Mouse (Mus musculus) forebrain, embryonic 15.5 days (tissue): Measurements from ENCODE around the gene Gstp1. TPM values are rescaled to one million over a fixed set of nuclear protein-coding genes. Genes with fewer than 3 reads are reported as not detected.

ENCODE experiments used
- ATAC-seq: fragments of 200-750 bp; cut with Nextera tagmentation; replicated peaks from 2 replicates; pipeline ENCODE4 v1.8.0; 2017; ENCODE audit warnings: mild to moderate bottlenecking, moderate TSS enrichment, moderate library complexity
- H3K27ac ChIP-seq: fragments of 300-500 bp; sonication (generic); replicated peaks from 2 replicates; pipeline ENCODE4 v1.5.1; 2015; ENCODE audit warnings: mild to moderate bottlenecking, inconsistent platforms
- H3K27me3 ChIP-seq: fragments of 300-500 bp; sonication (generic); 2 replicates; pipeline ENCODE4 v1.6.1; 2015; ENCODE audit warnings: inconsistent platforms
- H3K36me3 ChIP-seq: fragments of 300-500 bp; sonication (generic); 2 replicates; pipeline ENCODE4 v1.6.1; 2015; ENCODE audit warnings: mild to moderate bottlenecking, inconsistent platforms
- H3K4me1 ChIP-seq: fragments of 300-500 bp; sonication (generic); 2 replicates; pipeline ENCODE4 v1.6.1; 2015; ENCODE audit warnings: inconsistent platforms
- H3K4me2 ChIP-seq: fragments of 300-500 bp; sonication (generic); replicated peaks from 2 replicates; pipeline ENCODE4 v1.6.1; 2015; ENCODE audit warnings: mild to moderate bottlenecking, inconsistent platforms
- H3K4me3 ChIP-seq: fragments of 300-500 bp; sonication (generic); 2 replicates; pipeline ENCODE4 v1.5.1; 2015; ENCODE audit warnings: mild to moderate bottlenecking, inconsistent platforms
- H3K9ac ChIP-seq: fragments of 300-500 bp; sonication (generic); replicated peaks from 2 replicates; pipeline ENCODE4 v1.6.1; 2015; ENCODE audit warnings: mild to moderate bottlenecking, inconsistent platforms
- H3K9me3 ChIP-seq: fragments of 300-500 bp; sonication (generic); 2 replicates; pipeline ENCODE4 v1.6.1; 2016; ENCODE audit warnings: inconsistent platforms
- WGBS: fragments of 180-500 bp; shearing (Covaris S2); methylation state at CpG from one replicate; pipeline ENCODE4 v1.1.7; 2015; ENCODE audit warnings: mixed read lengths; 5-methylcytosine and 5-hydroxymethylcytosine counted together
- polyA plus RNA-seq: library from polyadenylated mRNA; unstranded; fragments of >200 nt; fragmentation: Nextera tagmentation; extraction: Ambion mirVana; gene quantifications from 2 replicates; pipeline ENCODE4 v1.2.1, GENCODE M21; 2015

Gstp1 gene
- polyA plus RNA-seq, 1 experiment from 2014 or later = 426 TPM

DNA sequence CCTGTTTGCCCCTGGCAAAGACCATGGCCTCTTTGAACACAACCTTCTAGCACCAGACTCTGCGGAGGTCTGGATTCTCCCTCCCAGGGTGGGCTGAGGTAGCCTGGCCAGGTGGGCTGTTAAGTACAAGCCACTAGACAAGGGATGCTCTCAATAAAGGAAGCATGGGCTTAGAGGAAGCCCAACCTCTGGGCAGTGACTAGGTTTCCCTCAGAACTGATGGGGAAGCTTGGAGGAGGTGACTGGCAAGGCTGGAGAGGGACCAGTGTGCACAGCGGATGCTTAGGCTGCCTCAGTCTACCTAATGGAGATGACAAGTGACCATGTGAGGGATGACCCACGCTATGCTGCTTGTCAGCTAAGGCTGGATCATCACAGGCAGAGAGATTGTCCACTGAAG, 45.8 kb downstream of the Gstp1 start:
- no peak overlapping the region for H3K27ac ChIP-seq
- no peaks in the 10 kb centered on the region for H3K4me1 ChIP-seq
- H3K4me2 ChIP-seq = no peak overlapping the region
- ATAC-seq = no peak
- H3K27me3 ChIP-seq = no peaks in the 10 kb centered on the region; the same call in 1 of the 2 replicates
- H3K36me3 ChIP-seq = no peaks in the 10 kb centered on the region
- H3K4me3 ChIP-seq = no peak overlapping the region
- no peaks in the 10 kb centered on the region for H3K9me3 ChIP-seq
- H3K9ac ChIP-seq = no peak overlapping the region
- 84% methylated on average over 3 of the region's 3 CpGs for WGBS

DNA sequence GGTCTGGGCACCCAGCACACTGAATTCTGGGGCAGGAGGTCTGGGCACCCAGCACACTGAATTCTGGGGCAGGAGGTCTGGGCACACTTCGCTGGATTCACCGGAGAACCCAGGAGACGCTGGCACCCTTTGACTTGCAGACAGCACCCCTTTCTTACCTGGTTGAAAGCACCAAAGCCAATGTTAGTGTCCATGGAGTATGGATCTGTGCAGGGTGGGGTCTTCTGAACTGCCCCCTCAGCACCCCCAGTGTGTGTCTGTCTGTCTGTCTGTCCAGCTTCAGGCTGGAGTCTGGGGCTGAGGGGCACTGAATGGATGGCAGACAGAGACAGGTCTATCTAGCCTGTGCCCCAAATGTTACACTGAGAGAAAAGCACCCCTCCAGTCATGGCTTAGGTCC, 46.2 kb downstream of the Gstp1 start:
- no peak overlapping the region for H3K4me2 ChIP-seq
- WGBS = 96% methylated on average over 3 of the region's 3 CpGs
- no peak for ATAC-seq
- no peak overlapping the region for H3K4me3 ChIP-seq
- H3K27ac ChIP-seq = no peak overlapping the region
- no peaks in the 10 kb centered on the region; the same call in 1 of the 2 replicates for H3K27me3 ChIP-seq
- H3K9me3 ChIP-seq = no peaks in the 10 kb centered on the region
- H3K9ac ChIP-seq = no peak overlapping the region
- no peaks in the 10 kb centered on the region for H3K36me3 ChIP-seq
- H3K4me1 ChIP-seq = no peaks in the 10 kb centered on the region

DNA sequence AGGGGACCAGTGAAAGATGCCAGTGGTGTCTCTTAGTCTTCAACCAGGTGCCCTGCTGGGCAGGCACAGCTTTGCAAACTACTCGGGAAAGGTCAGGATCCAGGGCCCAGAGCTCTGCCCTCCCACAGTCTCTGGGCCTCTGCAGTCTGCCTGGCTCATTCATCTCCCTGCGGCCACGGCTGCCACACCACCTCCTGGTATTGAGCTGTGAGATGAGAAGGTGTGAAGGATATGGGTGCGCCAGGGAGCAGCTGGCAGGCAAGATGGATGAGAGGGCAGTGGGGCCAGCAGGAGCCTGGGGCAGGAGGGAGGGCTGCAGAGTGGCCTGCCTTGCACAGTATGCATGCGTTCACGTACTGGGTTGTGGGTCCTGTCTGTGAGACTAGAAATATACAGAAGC, 47.0 kb downstream of the Gstp1 start:
- no peak overlapping the region for H3K27ac ChIP-seq
- WGBS = 70% methylated on average over 6 of the region's 6 CpGs
- H3K9me3 ChIP-seq = no peaks in the 10 kb centered on the region
- H3K36me3 ChIP-seq = no peaks in the 10 kb centered on the region
- no peak for ATAC-seq
- H3K4me3 ChIP-seq = no peak overlapping the region
- no peaks in the 10 kb centered on the region for H3K4me1 ChIP-seq
- no peak overlapping the region for H3K9ac ChIP-seq
- H3K4me2 ChIP-seq = no peak overlapping the region
- no peaks in the 10 kb centered on the region; the same call in 1 of the 2 replicates for H3K27me3 ChIP-seq

DNA sequence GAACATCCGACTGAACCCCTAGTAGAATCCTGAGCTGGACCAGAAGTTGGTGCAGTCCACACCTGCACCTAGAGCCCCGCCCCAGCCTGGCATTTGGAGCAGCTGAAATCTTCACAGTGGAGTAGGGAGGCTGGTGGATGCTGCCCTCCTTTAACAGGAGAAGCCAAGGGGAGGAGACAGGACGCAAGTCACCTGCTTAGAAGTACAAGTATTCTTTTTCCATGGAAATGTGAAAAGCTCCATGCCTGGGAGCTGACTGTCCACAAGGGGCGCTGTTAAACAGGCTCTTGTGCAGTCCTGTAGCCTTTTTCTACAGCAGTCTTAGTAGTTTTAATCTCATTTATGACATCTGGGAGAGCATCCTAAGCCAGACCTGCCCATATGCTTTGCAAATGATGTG, 49.0 kb downstream of the Gstp1 start:
- Histone ChIP-seq H3K4me3 (no peak overlapping the region), H3K4me2 (no peak overlapping the region), H3K9me3 (no peaks in the 10 kb centered on the region), H3K36me3 (no peaks in the 10 kb centered on the region), H3K4me1 (no peaks in the 10 kb centered on the region), H3K9ac (no peak overlapping the region), H3K27ac (no peak overlapping the region), H3K27me3 (no peaks in the 10 kb centered on the region)
- no peak for ATAC-seq
- WGBS = 95% methylated on average over 4 of the region's 4 CpGs

GRCm38 (mm10) chr19:3988066-3988465, 49.7 kb downstream of the Gstp1 start:
- Histone ChIP-seq H3K9ac (no peak overlapping the region), H3K36me3 (no peaks in the 10 kb centered on the region), H3K9me3 (no peaks in the 10 kb centered on the region), H3K4me1 (no peaks in the 10 kb centered on the region), H3K4me2 (no peak overlapping the region), H3K27ac (no peak overlapping the region), H3K27me3 (no peaks in the 10 kb centered on the region), H3K4me3 (no peak overlapping the region)
- WGBS = 89% methylated on average over 14 of the region's 14 CpGs
- ATAC-seq = no peak

DNA sequence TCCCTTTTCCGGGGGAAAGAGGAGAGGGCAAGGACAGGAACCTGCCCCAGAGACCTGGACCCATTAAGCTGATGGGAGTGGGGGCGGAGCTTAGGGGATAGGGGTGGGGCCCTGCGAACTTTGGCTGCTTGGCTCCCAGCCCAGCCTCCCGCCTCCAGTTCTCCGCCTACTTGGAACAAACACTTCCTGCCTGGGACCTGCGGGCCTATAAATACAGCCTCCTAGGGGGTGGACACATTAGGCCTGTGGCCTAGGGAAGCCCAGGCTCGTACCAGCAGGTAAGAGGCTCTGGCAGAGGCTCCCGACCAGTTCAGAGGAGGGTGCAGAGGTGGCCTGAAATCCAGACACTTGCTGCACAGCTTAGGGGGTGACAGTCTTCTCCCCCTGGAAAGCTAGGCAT, 51.5 kb downstream of the Gstp1 start, which contains the start of gene Acy3:
Gene Acy3 (plus strand): TSS at position 237 of the 400 bp plus-strand sequence.
- no peaks in the 10 kb centered on the region for H3K27me3 ChIP-seq
- H3K4me2 ChIP-seq = no peak within 1 kb of the TSS
- no peak within 1 kb of the TSS for H3K27ac ChIP-seq
- H3K9me3 ChIP-seq = no peaks in the 10 kb centered on the region
- WGBS = 13% methylated on average over 8 of the region's 8 CpGs
- H3K4me1 ChIP-seq = no peaks in the 10 kb centered on the region
- H3K9ac ChIP-seq = no peak within 1 kb of the TSS
- ATAC-seq = no peak
- H3K4me3 ChIP-seq = no peak within 1 kb of the TSS
- H3K36me3 ChIP-seq = no peaks in the 10 kb centered on the region

Other genes starting within 250 kb of the Gstp1 start
- gene Chka, start 186.2 kb downstream of the Gstp1 start, polyA plus RNA-seq = 62.4 and 62.5 TPM in 2 replicates
- 11.9 and 13.3 TPM in 2 replicates for gene Tcirg1, start 130.9 kb downstream of the Gstp1 start, polyA plus RNA-seq
- 195 and 201 TPM in 2 replicates for gene Ndufs8, start 125.2 kb downstream of the Gstp1 start, polyA plus RNA-seq
- 1.5 and 1.8 TPM in 2 replicates for gene Aldh3b1, start 108.2 kb downstream of the Gstp1 start, polyA plus RNA-seq
- 6.6 and 6.9 TPM in 2 replicates for gene Unc93b1, start 102.8 kb downstream of the Gstp1 start, polyA plus RNA-seq
- gene Aldh3b3, start 79.3 kb downstream of the Gstp1 start, polyA plus RNA-seq = not detected in 2 replicates
- gene Aldh3b2, start 65.7 kb downstream of the Gstp1 start, polyA plus RNA-seq = 0.22 and 0.28 TPM in 2 replicates
- 1.3 and 1.4 TPM in 2 replicates for gene Acy3, start 51.4 kb downstream of the Gstp1 start, polyA plus RNA-seq
- 0.13 TPM in 1 of 2 replicates, not detected in the other for gene Tbx10, start 45.2 kb downstream of the Gstp1 start, polyA plus RNA-seq
- gene Nudt8, start 37.4 kb downstream of the Gstp1 start, polyA plus RNA-seq = 36.0 and 40.8 TPM in 2 replicates
- gene Gm49405, start 37.4 kb downstream of the Gstp1 start, polyA plus RNA-seq = 6.8 and 7.6 TPM in 2 replicates
- 9.0 and 11.1 TPM in 2 replicates for gene Doc2g, start 34.7 kb downstream of the Gstp1 start, polyA plus RNA-seq
- 225 and 228 TPM in 2 replicates for gene Ndufv1, start 25.2 kb downstream of the Gstp1 start, polyA plus RNA-seq
- gene Gstp2, start 8.0 kb upstream of the Gstp1 start, polyA plus RNA-seq = 1.3 and 4.6 TPM in 2 replicates
- not detected in 2 replicates for gene Gstp3, start 21.6 kb upstream of the Gstp1 start, polyA plus RNA-seq
- gene Cabp2, start 43.6 kb upstream of the Gstp1 start, polyA plus RNA-seq = not detected in 2 replicates
- 82.1 and 83.2 TPM in 2 replicates for gene Cdk2ap2, start 59.2 kb upstream of the Gstp1 start, polyA plus RNA-seq
- gene Pitpnm1, start 62.0 kb upstream of the Gstp1 start, polyA plus RNA-seq = 40.7 and 47.2 TPM in 2 replicates
- gene Aip, start 87.9 kb upstream of the Gstp1 start, polyA plus RNA-seq = 90.1 and 92.5 TPM in 2 replicates
- gene Gpr152, start 101.8 kb upstream of the Gstp1 start, polyA plus RNA-seq = not detected in 2 replicates
- gene Cabp4, start 106.0 kb upstream of the Gstp1 start, polyA plus RNA-seq = 0.10 and 0.15 TPM in 2 replicates
- 144 and 145 TPM in 2 replicates for gene Coro1b, start 110.6 kb upstream of the Gstp1 start, polyA plus RNA-seq
- 0.59 and 1.1 TPM in 2 replicates for gene Ptprcap, start 115.6 kb upstream of the Gstp1 start, polyA plus RNA-seq
- gene Rps6kb2, start 125.4 kb upstream of the Gstp1 start, polyA plus RNA-seq = 54.1 and 54.6 TPM in 2 replicates
- gene Carns1, start 137.5 kb upstream of the Gstp1 start, polyA plus RNA-seq = 3.4 and 4.2 TPM in 2 replicates
- gene Tbc1d10c, start 153.3 kb upstream of the Gstp1 start, polyA plus RNA-seq = 0.70 and 0.86 TPM in 2 replicates
- 560 and 578 TPM in 2 replicates for gene Ppp1ca, start 154.1 kb upstream of the Gstp1 start, polyA plus RNA-seq
- 22.6 and 25.2 TPM in 2 replicates for gene Rad9a, start 163.7 kb upstream of the Gstp1 start, polyA plus RNA-seq
- gene Clcf1, start 176.3 kb upstream of the Gstp1 start, polyA plus RNA-seq = 0.39 and 0.43 TPM in 2 replicates
- not detected in 2 replicates for gene AC109138.7, start 176.4 kb upstream of the Gstp1 start, polyA plus RNA-seq
- gene Pold4, start 193.9 kb upstream of the Gstp1 start, polyA plus RNA-seq = 17.2 and 18.1 TPM in 2 replicates
- 5.2 and 6.7 TPM in 2 replicates for gene Ssh3, start 231.2 kb upstream of the Gstp1 start, polyA plus RNA-seq
- 25.1 and 26.2 TPM in 2 replicates for gene Ankrd13d, start 245.2 kb upstream of the Gstp1 start, polyA plus RNA-seq